Mouse (Mus musculus): ENCODE data around the gene Tmem54. TPM values are rescaled to one million over a fixed set of nuclear protein-coding genes. Genes with fewer than 3 reads are reported as not detected.

Gene Tmem54
- polyA plus RNA-seq, 1 experiment = not detected

GRCm38 (mm10) chr4:129067638-129068415 lies 37.5 kb upstream of the Tmem54 start:
- H3K4me1 ChIP-seq = peaks cover 86% of the 10 kb centered on the region
- no peaks in the 10 kb centered on the region for H3K27me3 ChIP-seq (replicated peaks)
- H3K4me3 ChIP-seq (replicated peaks) = peak overlapping the region; percentile 86
- no peak for TF ChIP-seq GATA1 (IDR thresholded peaks at IDR 0.05; ENCODE audit: borderline replicate concordance, low read length)
- TF ChIP-seq FLI1 (IDR thresholded peaks at IDR 0.05; ENCODE audit: low read length) = no peak
- peaks cover 48% of the 10 kb centered on the region for H3K36me3 ChIP-seq (replicated peaks; ENCODE audit: low read length)
- H3K9me3 ChIP-seq = no peaks in the 10 kb centered on the region

DNA sequence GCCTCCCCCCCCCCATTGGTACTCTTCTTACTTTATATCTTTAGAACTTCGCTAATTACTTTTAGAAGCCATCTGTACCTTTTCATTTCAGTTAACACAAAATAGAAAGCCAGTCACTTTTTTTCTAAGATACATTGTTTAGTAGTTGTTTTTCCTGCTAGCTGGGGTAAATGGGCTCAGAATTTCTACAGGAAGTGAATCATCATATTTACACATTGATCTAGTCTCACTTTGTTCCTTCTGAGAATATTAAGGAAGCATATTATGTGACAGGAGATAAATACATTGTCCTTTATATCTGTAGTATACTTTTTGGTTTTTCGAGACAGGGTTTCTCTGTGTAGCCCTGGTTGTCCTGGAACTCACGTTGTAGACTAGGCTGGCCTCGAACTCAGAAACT lies 36.5 kb upstream of the Tmem54 start:
- peaks cover 50% of the 10 kb centered on the region for H3K36me3 ChIP-seq (replicated peaks; ENCODE audit: low read length)
- H3K4me3 ChIP-seq (replicated peaks) = no peak overlapping the region
- no peaks in the 10 kb centered on the region for H3K27me3 ChIP-seq (replicated peaks)
- TF ChIP-seq GATA1 (IDR thresholded peaks at IDR 0.05; ENCODE audit: borderline replicate concordance, low read length) (no peak), FLI1 (IDR thresholded peaks at IDR 0.05; ENCODE audit: low read length) (no peak)
- no peaks in the 10 kb centered on the region for H3K9me3 ChIP-seq
- H3K4me1 ChIP-seq = peaks cover 84% of the 10 kb centered on the region

DNA sequence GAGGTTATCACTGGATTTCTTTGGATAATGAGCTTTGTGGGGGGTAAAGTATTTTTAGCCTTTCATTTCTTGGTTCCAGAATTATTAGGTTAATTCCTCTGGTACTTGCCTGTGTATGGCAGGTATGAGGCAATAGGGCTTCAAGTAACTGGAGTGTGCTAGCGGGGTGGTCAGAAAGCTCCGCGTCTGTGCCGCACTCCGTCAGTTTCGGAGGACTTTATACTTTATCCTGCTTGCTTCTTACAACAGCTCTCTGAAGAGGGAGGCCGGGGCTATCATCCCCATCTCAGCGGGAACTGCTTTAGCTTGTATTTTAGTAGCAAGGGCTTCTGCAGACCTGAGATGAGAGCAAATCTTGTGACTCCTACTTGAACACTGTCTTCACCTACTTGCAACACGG lies 26.2 kb upstream of the Tmem54 start:
- Histone ChIP-seq H3K27me3 (replicated peaks) (no peaks in the 10 kb centered on the region), H3K4me1 (peaks cover 17% of the 10 kb centered on the region; the same call in 1 of the 2 replicates), H3K36me3 (replicated peaks; ENCODE audit: low read length) (peaks cover 96% of the 10 kb centered on the region), H3K4me3 (replicated peaks) (no peak overlapping the region), H3K9me3 (no peaks in the 10 kb centered on the region)
- no peak for TF ChIP-seq GATA1 (IDR thresholded peaks at IDR 0.05; ENCODE audit: borderline replicate concordance, low read length)
- no peak for TF ChIP-seq FLI1 (IDR thresholded peaks at IDR 0.05; ENCODE audit: low read length)

GRCm38 (mm10) chr4:129081041-129081440 lies 24.3 kb upstream of the Tmem54 start:
- no peaks in the 10 kb centered on the region for H3K27me3 ChIP-seq (replicated peaks)
- H3K9me3 ChIP-seq = no peaks in the 10 kb centered on the region
- no peak overlapping the region for H3K4me3 ChIP-seq (replicated peaks)
- peaks cover 96% of the 10 kb centered on the region for H3K36me3 ChIP-seq (replicated peaks; ENCODE audit: low read length)
- H3K4me1 ChIP-seq = peaks cover 17% of the 10 kb centered on the region; the same call in 1 of the 2 replicates
- TF ChIP-seq FLI1 (IDR thresholded peaks at IDR 0.05; ENCODE audit: low read length) = no peak

GRCm38 (mm10) chr4:129081512-129081911 lies 23.8 kb upstream of the Tmem54 start:
- TF ChIP-seq GATA1 (IDR thresholded peaks at IDR 0.05; ENCODE audit: borderline replicate concordance, low read length) (no peak), FLI1 (IDR thresholded peaks at IDR 0.05; ENCODE audit: low read length) (no peak)
- H3K36me3 ChIP-seq (replicated peaks; ENCODE audit: low read length) = peaks cover 98% of the 10 kb centered on the region
- H3K27me3 ChIP-seq (replicated peaks) = no peaks in the 10 kb centered on the region
- H3K9me3 ChIP-seq = no peaks in the 10 kb centered on the region
- peaks cover 17% of the 10 kb centered on the region; the same call in 1 of the 2 replicates for H3K4me1 ChIP-seq
- H3K4me3 ChIP-seq (replicated peaks) = peak overlapping the region; percentile 46

- TF ChIP-seq GATA1 (IDR thresholded peaks at IDR 0.05; ENCODE audit: borderline replicate concordance, low read length) (no peak), FLI1 (IDR thresholded peaks at IDR 0.05; ENCODE audit: low read length) (no peak)
Observed at GRCm38 (mm10) chr4:129081939-129082338, 23.4 kb upstream of the Tmem54 start.

GRCm38 (mm10) chr4:129082379-129083115 lies 22.8 kb upstream of the Tmem54 start:
- TF ChIP-seq GATA1 (IDR thresholded peaks at IDR 0.05; ENCODE audit: borderline replicate concordance, low read length) (no peak), FLI1 (IDR thresholded peaks at IDR 0.05; ENCODE audit: low read length) (no peak)
- H3K9me3 ChIP-seq = no peaks in the 10 kb centered on the region
- H3K36me3 ChIP-seq (replicated peaks; ENCODE audit: low read length) = peaks cover 96% of the 10 kb centered on the region
- peaks cover 1% of the 10 kb centered on the region for H3K27me3 ChIP-seq (replicated peaks)
- H3K4me3 ChIP-seq (replicated peaks) = no peak overlapping the region
- H3K4me1 ChIP-seq = peaks cover 21% of the 10 kb centered on the region; the same call in 1 of the 2 replicates

More at GRCm38 (mm10) chr4:129081939-129082338, 23.4 kb upstream of the Tmem54 start:
- Histone ChIP-seq H3K9me3 (no peaks in the 10 kb centered on the region), H3K27me3 (replicated peaks) (peaks cover 1% of the 10 kb centered on the region), H3K4me3 (replicated peaks) (no peak overlapping the region), H3K4me1 (peaks cover 21% of the 10 kb centered on the region; the same call in 1 of the 2 replicates), H3K36me3 (replicated peaks; ENCODE audit: low read length) (peaks cover 98% of the 10 kb centered on the region)

DNA sequence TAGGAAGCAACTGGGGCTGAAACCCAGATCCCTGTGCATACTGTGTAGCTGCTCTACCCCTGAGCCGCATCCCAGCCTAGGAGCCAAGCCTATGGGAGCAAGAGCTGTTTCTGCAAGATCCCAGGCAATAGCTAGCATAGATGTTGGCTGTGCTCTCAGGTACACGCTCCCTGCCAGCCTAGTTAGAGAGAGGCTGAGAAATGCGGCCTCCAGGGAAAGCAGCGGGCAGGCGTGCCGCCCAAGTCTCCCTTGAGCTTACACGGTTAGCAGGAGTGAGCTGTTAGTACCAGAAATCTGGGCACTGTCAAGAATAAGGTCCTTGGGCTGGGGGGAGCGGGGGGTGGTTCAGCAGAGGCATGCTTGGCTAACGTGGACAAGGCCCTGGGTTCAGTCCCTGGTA lies 20.5 kb upstream of the Tmem54 start:
- H3K4me3 ChIP-seq (replicated peaks) = no peak overlapping the region
- H3K4me1 ChIP-seq = peaks cover 21% of the 10 kb centered on the region; the same call in 1 of the 2 replicates
- H3K9me3 ChIP-seq = no peaks in the 10 kb centered on the region
- TF ChIP-seq GATA1 (IDR thresholded peaks at IDR 0.05; ENCODE audit: borderline replicate concordance, low read length) (no peak), FLI1 (IDR thresholded peaks at IDR 0.05; ENCODE audit: low read length) (no peak)
- H3K27me3 ChIP-seq (replicated peaks) = peaks cover 6% of the 10 kb centered on the region
- H3K36me3 ChIP-seq (replicated peaks; ENCODE audit: low read length) = peaks cover 73% of the 10 kb centered on the region

- peaks cover 7% of the 10 kb centered on the region for H3K27me3 ChIP-seq (replicated peaks)
- H3K4me3 ChIP-seq (replicated peaks) = no peak overlapping the region
- H3K4me1 ChIP-seq = peaks cover 18% of the 10 kb centered on the region; the same call in 1 of the 2 replicates
- H3K36me3 ChIP-seq (replicated peaks; ENCODE audit: low read length) = peaks cover 61% of the 10 kb centered on the region
- no peak for TF ChIP-seq GATA1 (IDR thresholded peaks at IDR 0.05; ENCODE audit: borderline replicate concordance, low read length)
- no peak for TF ChIP-seq FLI1 (IDR thresholded peaks at IDR 0.05; ENCODE audit: low read length)
- no peaks in the 10 kb centered on the region for H3K9me3 ChIP-seq
Observed at GRCm38 (mm10) chr4:129086078-129086477, 19.3 kb upstream of the Tmem54 start.

GRCm38 (mm10) chr4:129087850-129088249 lies 17.5 kb upstream of the Tmem54 start:
- Histone ChIP-seq H3K4me1 (peaks cover 8% of the 10 kb centered on the region; the same call in 1 of the 2 replicates), H3K4me3 (replicated peaks) (no peak overlapping the region), H3K27me3 (replicated peaks) (peaks cover 14% of the 10 kb centered on the region), H3K36me3 (replicated peaks; ENCODE audit: low read length) (peaks cover 43% of the 10 kb centered on the region), H3K9me3 (no peaks in the 10 kb centered on the region)
- TF ChIP-seq GATA1 (IDR thresholded peaks at IDR 0.05; ENCODE audit: borderline replicate concordance, low read length) (no peak), FLI1 (IDR thresholded peaks at IDR 0.05; ENCODE audit: low read length) (no peak)

Measured in megakaryocyte, embryonic 14.5 days (primary cell).